Mouse (Mus musculus): ENCODE data around the gene Tlr7. TPM values are rescaled to one million over a fixed set of nuclear protein-coding genes. Genes with fewer than 3 reads are reported as not detected.
"Not testable (repeated sequence)": the region's sequence is repeated elsewhere in the genome, so short reads cannot be mapped to it uniquely, and the experiment has no call there.

Tlr7 gene
- polyA plus RNA-seq, 1 experiment: 340 TPM

DNA sequence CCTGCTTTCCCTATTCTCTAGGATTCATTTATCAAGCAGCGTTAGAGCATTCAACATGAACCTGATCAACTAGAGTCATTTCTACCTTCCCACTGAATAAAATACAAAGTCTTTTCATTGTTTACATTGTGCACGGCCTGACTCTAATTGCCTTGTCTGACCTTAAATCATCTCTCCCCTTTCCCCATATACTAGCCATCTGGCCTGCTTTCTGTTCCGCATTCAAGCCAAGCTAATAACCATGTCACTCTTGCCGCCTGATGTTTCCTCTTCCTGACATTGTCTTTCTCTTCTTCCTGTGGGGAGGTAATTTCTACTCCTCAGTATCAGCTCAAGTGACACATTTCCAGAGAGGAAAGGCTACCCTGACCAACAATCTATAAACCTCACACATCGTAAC lies 14.6 kb downstream of the Tlr7 start:
- Histone ChIP-seq H3K27ac (ENCODE audit: insufficient read depth, low read depth, low read length) (peak overlapping the region; percentile 92), H3K4me3 (ENCODE audit: insufficient read depth, low read length) (no peak overlapping the region), H3K4me1 (ENCODE audit: control insufficient read depth, insufficient read depth, low read length) (peaks cover 37% of the 10 kb centered on the region)
- TF ChIP-seq POLR2A (IDR thresholded peaks at IDR 0.05; ENCODE audit: borderline replicate concordance, low read depth, low read length) (no peak), CTCF (IDR thresholded peaks at IDR 0.05; ENCODE audit: low read depth, low read length) (no peak)

DNA sequence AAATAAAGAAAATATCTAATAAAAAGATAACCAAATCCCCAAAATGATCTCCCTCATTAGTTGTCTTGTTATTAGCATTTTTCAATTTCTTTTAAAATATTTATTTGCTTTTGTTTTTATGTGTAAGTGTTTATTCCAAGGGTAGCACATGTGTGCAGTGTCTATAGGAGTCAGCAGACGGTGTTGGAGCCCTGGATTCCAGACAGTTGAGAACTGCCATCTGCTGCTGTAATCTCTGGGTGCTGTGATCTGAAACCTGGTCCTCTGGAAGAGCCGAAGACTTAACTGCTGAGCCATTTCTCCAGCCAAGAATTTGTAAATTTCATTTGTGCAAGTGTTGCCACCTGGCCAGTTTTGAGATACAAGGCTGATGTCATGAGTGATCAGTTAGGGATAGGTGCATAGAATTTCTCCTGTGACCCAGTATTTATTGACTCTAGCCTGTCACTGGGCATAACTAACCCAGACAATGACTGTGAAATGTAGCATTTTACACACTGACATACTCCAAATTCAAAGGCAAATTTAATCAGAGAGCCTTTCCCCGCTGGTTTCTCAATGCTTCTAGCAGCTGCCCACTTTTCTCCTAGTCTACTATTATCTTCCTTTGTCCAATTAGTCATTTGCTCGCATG lies 15.1 kb downstream of the Tlr7 start:
- peak overlapping the region; percentile 92 for H3K27ac ChIP-seq (ENCODE audit: insufficient read depth, low read depth, low read length)
- H3K4me1 ChIP-seq (ENCODE audit: control insufficient read depth, insufficient read depth, low read length): peaks cover 31% of the 10 kb centered on the region
- no peak for TF ChIP-seq POLR2A (IDR thresholded peaks at IDR 0.05; ENCODE audit: borderline replicate concordance, low read depth, low read length)
- no peak for TF ChIP-seq CTCF (IDR thresholded peaks at IDR 0.05; ENCODE audit: low read depth, low read length)
- no peak overlapping the region for H3K4me3 ChIP-seq (ENCODE audit: insufficient read depth, low read length)

DNA sequence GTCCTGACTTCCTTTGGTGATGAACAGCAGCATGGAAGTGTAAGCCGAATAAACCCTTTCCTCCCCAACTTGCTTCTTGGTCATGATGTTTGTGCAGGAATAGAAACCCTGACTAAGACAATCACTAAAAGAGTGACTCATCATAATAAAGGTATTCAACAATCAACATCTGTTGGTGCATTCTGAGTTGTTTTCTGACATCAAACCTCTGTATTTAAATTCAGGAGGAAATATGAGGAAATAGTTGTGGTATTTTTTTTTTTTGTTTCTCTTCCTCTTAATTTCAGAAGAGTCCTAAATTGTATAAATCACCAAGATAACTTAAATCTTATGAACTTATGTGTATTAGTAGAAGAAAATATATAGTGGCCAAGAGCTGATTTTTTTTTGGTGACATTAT lies 28.3 kb downstream of the Tlr7 start:
- H3K4me3 ChIP-seq (ENCODE audit: insufficient read depth, low read length); H3K27ac ChIP-seq (ENCODE audit: insufficient read depth, low read depth, low read length); H3K4me1 ChIP-seq (ENCODE audit: control insufficient read depth, insufficient read depth, low read length): not testable (repeated sequence)

DNA sequence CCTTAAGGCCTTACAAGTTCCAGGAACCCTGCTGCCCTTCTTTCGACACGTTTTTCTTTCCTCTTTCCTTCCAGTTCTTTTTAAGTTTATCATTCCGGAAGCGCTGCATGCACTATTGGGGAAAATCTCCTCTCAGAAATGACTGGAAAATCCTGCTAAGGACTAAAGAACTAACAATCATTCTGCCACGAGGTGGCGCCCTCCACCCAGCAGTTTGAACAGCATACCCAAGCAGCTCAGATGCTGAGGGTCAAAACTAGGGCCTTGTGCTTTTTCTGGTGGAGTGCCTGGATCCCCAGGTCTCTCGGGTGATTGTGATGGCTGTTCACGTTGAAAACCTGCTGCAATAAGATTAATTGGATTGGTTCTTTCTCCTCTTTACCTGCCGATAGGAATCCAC lies 53.4 kb downstream of the Tlr7 start:
- TF ChIP-seq CTCF (IDR thresholded peaks at IDR 0.05; ENCODE audit: low read depth, low read length) (peak; percentile 55; the same call in 1 of the 2 replicates), POLR2A (IDR thresholded peaks at IDR 0.05; ENCODE audit: borderline replicate concordance, low read depth, low read length) (no peak)
- H3K4me3 ChIP-seq (ENCODE audit: insufficient read depth, low read length): peak overlapping the region; percentile 50
- peaks cover 9% of the 10 kb centered on the region for H3K4me1 ChIP-seq (ENCODE audit: control insufficient read depth, insufficient read depth, low read length)
- H3K27ac ChIP-seq (ENCODE audit: insufficient read depth, low read depth, low read length): peak overlapping the region; percentile 75

DNA sequence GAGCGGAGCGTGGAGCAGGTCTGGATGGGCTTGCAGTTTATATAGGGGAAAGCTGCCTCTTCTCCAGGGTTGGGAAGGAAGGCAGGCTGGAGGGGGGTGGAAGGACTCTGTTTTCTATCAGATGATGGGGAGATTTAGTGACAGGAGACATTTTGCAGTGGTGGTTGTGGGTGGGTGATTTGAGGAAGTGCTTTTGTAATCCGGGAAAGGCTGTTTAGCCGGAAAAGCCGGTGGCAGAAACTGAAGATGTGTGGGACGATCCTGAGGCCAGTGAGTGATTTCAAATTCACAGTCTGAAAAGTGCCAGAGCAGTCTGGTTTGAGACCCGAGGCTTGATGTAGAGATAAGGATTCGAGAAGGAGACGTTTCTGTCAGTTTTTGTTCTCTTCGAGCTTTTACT lies 53.8 kb downstream of the Tlr7 start:
- peak overlapping the region; percentile 75 for H3K27ac ChIP-seq (ENCODE audit: insufficient read depth, low read depth, low read length)
- peak overlapping the region; percentile 50 for H3K4me3 ChIP-seq (ENCODE audit: insufficient read depth, low read length)
- TF ChIP-seq CTCF (IDR thresholded peaks at IDR 0.05; ENCODE audit: low read depth, low read length): no peak
- no peak for TF ChIP-seq POLR2A (IDR thresholded peaks at IDR 0.05; ENCODE audit: borderline replicate concordance, low read depth, low read length)
- peaks cover 9% of the 10 kb centered on the region for H3K4me1 ChIP-seq (ENCODE audit: control insufficient read depth, insufficient read depth, low read length)

DNA sequence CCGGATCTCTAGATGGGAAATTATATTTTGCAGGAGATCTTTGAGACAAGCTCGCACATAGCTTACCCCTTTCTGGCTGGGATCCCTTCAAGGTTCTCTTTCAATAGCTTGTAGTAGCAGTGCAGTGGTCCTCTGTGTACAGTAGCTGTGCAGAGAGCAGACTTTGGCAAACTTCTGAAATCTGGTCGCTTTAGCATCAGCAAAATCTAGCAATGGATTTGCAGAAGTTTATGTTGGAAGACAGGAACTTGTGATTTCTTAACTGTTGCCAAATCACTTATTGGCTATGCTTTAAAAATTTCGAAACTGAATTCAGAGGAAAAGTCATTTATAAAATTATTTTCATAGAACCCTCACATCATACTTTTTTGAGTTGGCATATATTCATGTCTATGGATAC lies 66.3 kb downstream of the Tlr7 start, which contains the start of gene Tlr8:
TSS of gene Tlr8 (minus strand) at position 244 of the 400 bp plus-strand sequence.
- peaks cover 16% of the 10 kb centered on the region for H3K4me1 ChIP-seq (ENCODE audit: control insufficient read depth, insufficient read depth, low read length)
- TF ChIP-seq CTCF (IDR thresholded peaks at IDR 0.05; ENCODE audit: low read depth, low read length): no peak
- TF ChIP-seq POLR2A (IDR thresholded peaks at IDR 0.05; ENCODE audit: borderline replicate concordance, low read depth, low read length): no peak
- peak within 1 kb of the TSS; percentile 59 for H3K4me3 ChIP-seq (ENCODE audit: insufficient read depth, low read length)
- H3K27ac ChIP-seq (ENCODE audit: insufficient read depth, low read depth, low read length): peak within 1 kb of the TSS; percentile 98

DNA sequence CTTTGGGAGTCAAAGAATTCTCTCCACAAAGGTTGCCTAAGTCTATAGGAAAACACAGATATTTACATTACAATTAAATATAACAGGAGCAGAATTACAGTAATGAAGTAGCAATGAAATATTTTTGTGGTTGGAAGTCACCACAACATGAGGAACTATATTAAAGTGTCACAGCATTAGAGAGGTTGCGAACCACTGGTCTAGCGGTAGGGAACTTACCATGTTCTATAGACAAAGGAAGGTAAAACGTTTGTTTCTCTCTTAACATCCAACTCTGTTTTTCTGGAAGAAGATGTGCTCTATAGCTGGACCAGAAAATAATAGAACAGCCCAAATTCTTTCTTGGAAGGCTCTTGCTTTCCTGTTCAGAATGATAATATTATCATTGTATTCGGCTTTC lies 66.8 kb downstream of the Tlr7 start:
- no peak for TF ChIP-seq POLR2A (IDR thresholded peaks at IDR 0.05; ENCODE audit: borderline replicate concordance, low read depth, low read length)
- TF ChIP-seq CTCF (IDR thresholded peaks at IDR 0.05; ENCODE audit: low read depth, low read length): no peak
- H3K4me3 ChIP-seq (ENCODE audit: insufficient read depth, low read length): peak overlapping the region; percentile 59
- peak overlapping the region; percentile 98 for H3K27ac ChIP-seq (ENCODE audit: insufficient read depth, low read depth, low read length)
- peaks cover 16% of the 10 kb centered on the region for H3K4me1 ChIP-seq (ENCODE audit: control insufficient read depth, insufficient read depth, low read length)

Other genes with a start within 250 kb of the Tlr7 start
- 12,467 and 14,564 TPM in 2 replicates for gene Tmsb4x, start 121.2 kb downstream of the Tlr7 start, polyA plus RNA-seq (2012; ENCODE audit: insufficient read depth, insufficient read length, missing spikeins)
- 156 and 229 TPM in 2 replicates for gene Tlr8, start 66.2 kb downstream of the Tlr7 start, polyA plus RNA-seq (2012; ENCODE audit: insufficient read depth, insufficient read length, missing spikeins)
- 18.7 and 18.8 TPM in 2 replicates for gene Prps2, start 52.2 kb upstream of the Tlr7 start, polyA plus RNA-seq (2012; ENCODE audit: insufficient read depth, insufficient read length, missing spikeins)